24 mouse cellular contexts compared by ENCODE assay signal in the genomic region with DNA sequence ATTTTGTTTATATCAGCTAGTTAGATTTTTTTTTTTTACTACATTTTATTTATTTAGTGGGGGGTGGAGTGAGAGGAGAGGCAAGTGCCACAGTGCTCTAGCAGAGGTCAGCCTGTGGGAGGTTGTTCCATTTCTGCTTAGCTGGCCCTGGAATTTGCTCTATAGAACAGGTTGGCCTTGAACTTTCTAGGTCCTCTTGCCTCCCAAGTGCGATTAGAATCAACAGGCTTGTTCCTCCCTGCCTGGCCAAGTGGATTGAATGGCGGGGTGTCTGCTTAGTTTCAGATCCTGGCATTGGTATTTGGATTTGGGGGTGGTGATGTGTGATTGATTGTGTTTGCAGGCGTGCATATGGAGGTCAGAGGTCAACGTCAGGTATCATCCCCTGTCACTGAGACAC. TPM values are rescaled to one million over a fixed set of nuclear protein-coding genes. Genes with fewer than 3 reads are reported as not detected.
DNase-seq lines count a peak whose midpoint lies in the region; ATAC-seq and TF ChIP-seq lines count a peak whose summit lies in the region.
"Had no signal": no experiment of that assay in that cellular context is flagged by ENCODE, and none has a peak within 500 bp of the region (broad histone marks: within the 10 kb centered on the region; RNA-seq: fewer than 3 reads in every experiment).

No protein-coding gene starts in this region.

- H3K4me1 ChIP-seq in kidney, postnatal 0 days (replicated peaks; ENCODE audit: insufficient read depth, low read length) = no peaks in the 10 kb centered on the region
- peaks cover 64% of the 10 kb centered on the region for H3K4me1 ChIP-seq in bone marrow macrophage, adult 2 months (ENCODE audit: control insufficient read depth, insufficient read depth, low read length)
- peaks cover 23% of the 10 kb centered on the region for H3K4me1 ChIP-seq in liver, embryonic 16.5 days (ENCODE audit: control insufficient read depth, low read depth, low read length)
- H3K4me1 ChIP-seq: hindbrain, embryonic 15.5 days; intestine, embryonic 15.5 days; neural tube, embryonic 15.5 days had no signal

- no peak overlapping the region for H3K4me2 ChIP-seq in kidney, postnatal 0 days (ENCODE audit: low read length)
- H3K4me2 ChIP-seq in liver, embryonic 16.5 days (ENCODE audit: low read depth, low read length) = no peak overlapping the region
- H3K4me2 ChIP-seq: heart, embryonic 12.5 days; hindbrain, embryonic 15.5 days; intestine, embryonic 15.5 days; midbrain, embryonic 15.5 days; neural tube, embryonic 15.5 days had no signal

- WGBS in kidney, postnatal 0 days = 71% methylated on average over 4 of the region's 4 CpGs
- WGBS in liver, embryonic 16.5 days (ENCODE audit: insufficient replicate concordance) = 71% methylated on average over 4 of the region's 4 CpGs

- H3K27me3 ChIP-seq in kidney, postnatal 0 days (ENCODE audit: insufficient read depth, low read length) = no peaks in the 10 kb centered on the region
- H3K27me3 ChIP-seq in liver, embryonic 16.5 days (ENCODE audit: control insufficient read depth, insufficient read depth, low read depth, low read length) = no peaks in the 10 kb centered on the region
- H3K27me3 ChIP-seq: heart, embryonic 12.5 days; hindbrain, embryonic 15.5 days; intestine, embryonic 15.5 days; megakaryocyte, embryonic 14.5 days; midbrain, embryonic 15.5 days; neural tube, embryonic 15.5 days had no signal

- H3K4me3 ChIP-seq in gastrocnemius, adult 2 months = no peak overlapping the region
- H3K4me3 ChIP-seq in kidney, postnatal 0 days (replicated peaks; ENCODE audit: low read depth, low read length) = no peak overlapping the region
- H3K4me3 ChIP-seq in bone marrow macrophage, adult 2 months (ENCODE audit: insufficient read depth, low read length) = no peak overlapping the region
- no peak overlapping the region for H3K4me3 ChIP-seq in liver, embryonic 16.5 days (ENCODE audit: low read depth, low read length)
- H3K4me3 ChIP-seq: heart, embryonic 12.5 days; hindbrain, embryonic 15.5 days; intestine, embryonic 15.5 days; megakaryocyte, embryonic 14.5 days; midbrain, embryonic 15.5 days; myocyte; neural tube, embryonic 15.5 days had no signal

- peaks cover 28% of the 10 kb centered on the region for H3K36me3 ChIP-seq in kidney, postnatal 0 days (ENCODE audit: insufficient read depth, low read length)
- H3K36me3 ChIP-seq in liver, embryonic 16.5 days (ENCODE audit: control insufficient read depth, insufficient read depth) = peaks cover 39% of the 10 kb centered on the region

- ATAC-seq in kidney, postnatal 0 days (replicated peaks; ENCODE audit: low FRiP score, low read depth) = no peak
- peak; percentile 62 for ATAC-seq in liver, embryonic 16.5 days (ENCODE audit: low read depth)
- ATAC-seq: forebrain, embryonic 16.5 days; intestine, embryonic 15.5 days; midbrain, embryonic 15.5 days had no signal

- no peaks in the 10 kb centered on the region for H3K9me3 ChIP-seq in kidney, postnatal 0 days (replicated peaks; ENCODE audit: low read length)
- no peaks in the 10 kb centered on the region for H3K9me3 ChIP-seq in liver, embryonic 16.5 days (replicated peaks; ENCODE audit: control insufficient read depth, low read length)
- H3K9me3 ChIP-seq: heart, embryonic 12.5 days; hindbrain, embryonic 15.5 days; intestine, embryonic 15.5 days; megakaryocyte, embryonic 14.5 days; midbrain, embryonic 15.5 days; neural tube, embryonic 15.5 days had no signal

- H3K9ac ChIP-seq in kidney, postnatal 0 days (ENCODE audit: low read depth, low read length) = no peak overlapping the region
- H3K9ac ChIP-seq in liver, embryonic 16.5 days (ENCODE audit: low read depth, low read length) = no peak overlapping the region
- H3K9ac ChIP-seq: heart, embryonic 12.5 days; hindbrain, embryonic 15.5 days; intestine, embryonic 15.5 days; midbrain, embryonic 15.5 days; neural tube, embryonic 15.5 days had no signal

- intact Hi-C loops in gastrocnemius, adult 2 months (cut with DNase I) = no loop called here

- TF ChIP-seq CTCF in gastrocnemius, adult 2 months (IDR thresholded peaks at IDR 0.05) = no peak
- no peak for TF ChIP-seq CTCF in kidney, postnatal 0 days (IDR thresholded peaks at IDR 0.05; ENCODE audit: low read depth)
- TF ChIP-seq CTCF in bone marrow macrophage, adult 2 months (IDR thresholded peaks at IDR 0.05; ENCODE audit: low read depth, low read length) = no peak

- no peak for DNase-seq in gastrocnemius, adult 2 months
- no peak for DNase-seq in gastrocnemius, postnatal 4 days (ENCODE audit: low spot score in 2 of 2)
- DNase-seq in kidney, postnatal 0 days (ENCODE audit: low spot score) = peak; percentile 30
- DNase-seq in kidney, adult 9 months = no peak
- DNase-seq in right cerebral cortex, adult 18-20 months = no peak
- no peak for DNase-seq in cerebellum, postnatal 36 days
- DNase-seq: cerebellum, adult 9-11 months; embryo, embryonic 11 days; gastrocnemius, postnatal 36 days; left cerebral cortex, postnatal 4 days; lung, adult 18-20 months; lung, postnatal 14 days; right cerebral cortex, postnatal 25 days had no signal

- no peak for TF ChIP-seq POLR2A in bone marrow macrophage, adult 2 months (IDR thresholded peaks at IDR 0.05; ENCODE audit: borderline replicate concordance, low read depth, low read length)

- peak overlapping the region; percentile 36; the same call in 1 of the 2 replicates for H3K27ac ChIP-seq in gastrocnemius, adult 2 months
- H3K27ac ChIP-seq in kidney, postnatal 0 days = peak overlapping the region; percentile 31; the same call in 1 of the 2 replicates
- H3K27ac ChIP-seq in bone marrow macrophage, adult 2 months (ENCODE audit: insufficient read depth, low read depth, low read length) = peak overlapping the region; percentile 97
- peak overlapping the region; percentile 70 for H3K27ac ChIP-seq in liver, embryonic 16.5 days (ENCODE audit: low read length)
- H3K27ac ChIP-seq: hindbrain, embryonic 15.5 days; intestine, embryonic 15.5 days; midbrain, embryonic 15.5 days; neural tube, embryonic 15.5 days; stomach, postnatal 0 days had no signal

RNA-seq across cellular contexts. Expression of a gene that starts 11.3 kb away (rescaled TPM):
- total RNA-seq in gastrocnemius, adult 2 months (2021) = 100 to 1,000 TPM in 1 of 2 experiments, 10 to 100 TPM in 1; 97.2 to 102 TPM
- 10 to 100 TPM; 74.3 to 79.9 TPM for total RNA-seq in gastrocnemius, postnatal 4 days (2021)
- polyA plus RNA-seq in kidney, postnatal 0 days (2015; fragmentation: Nextera tagmentation; extraction: Ambion mirVana) = 53.8 and 57.3 TPM in 2 replicates
- polyA plus RNA-seq in bone marrow macrophage, adult 2 months (2012; ENCODE audit: insufficient read depth, insufficient read length, missing spikeins) = 99.2 and 115 TPM in 2 replicates
- 32.8 and 33.4 TPM in 2 replicates for polyA plus RNA-seq in liver, embryonic 16.5 days (2015; fragmentation: Nextera tagmentation; extraction: Ambion mirVana)

RNA-seq across cellular contexts. Expression of a gene that starts 22.5 kb away (rescaled TPM):
- 100 to 1,000 TPM; 110 to 123 TPM for total RNA-seq in gastrocnemius, adult 2 months (2021)
- total RNA-seq in gastrocnemius, postnatal 4 days (2021) = 100 to 1,000 TPM in 1 of 2 experiments, 10 to 100 TPM in 1; 90.6 to 107 TPM
- polyA plus RNA-seq in kidney, postnatal 0 days (2015; fragmentation: Nextera tagmentation; extraction: Ambion mirVana) = 60.9 and 70.2 TPM in 2 replicates
- 565 and 578 TPM in 2 replicates for polyA plus RNA-seq in bone marrow macrophage, adult 2 months (2012; ENCODE audit: insufficient read depth, insufficient read length, missing spikeins)
- 11.1 and 14.5 TPM in 2 replicates for polyA plus RNA-seq in liver, embryonic 16.5 days (2015; fragmentation: Nextera tagmentation; extraction: Ambion mirVana)

RNA-seq across cellular contexts. Expression of a gene that starts 47.3 kb away (rescaled TPM):
- 10 to 100 TPM; 10.8 to 13.5 TPM for total RNA-seq in gastrocnemius, adult 2 months (2021)
- total RNA-seq in gastrocnemius, postnatal 4 days (2021) = 10 to 100 TPM; 21.1 to 21.7 TPM
- 33.6 and 34.4 TPM in 2 replicates for polyA plus RNA-seq in kidney, postnatal 0 days (2015; fragmentation: Nextera tagmentation; extraction: Ambion mirVana)
- 66.3 and 75.3 TPM in 2 replicates for polyA plus RNA-seq in bone marrow macrophage, adult 2 months (2012; ENCODE audit: insufficient read depth, insufficient read length, missing spikeins)
- 31.4 and 33.2 TPM in 2 replicates for polyA plus RNA-seq in liver, embryonic 16.5 days (2015; fragmentation: Nextera tagmentation; extraction: Ambion mirVana)

RNA-seq across cellular contexts. Expression of a gene that starts 51.6 kb away (rescaled TPM):
- 10 to 100 TPM; 17.2 to 32.0 TPM for total RNA-seq in gastrocnemius, adult 2 months (2021)
- 10 to 100 TPM; 28.2 to 36.2 TPM for total RNA-seq in gastrocnemius, postnatal 4 days (2021)
- 3.6 TPM in 2 replicates for polyA plus RNA-seq in kidney, postnatal 0 days (2015; fragmentation: Nextera tagmentation; extraction: Ambion mirVana)
- 2.4 and 2.6 TPM in 2 replicates for polyA plus RNA-seq in bone marrow macrophage, adult 2 months (2012; ENCODE audit: insufficient read depth, insufficient read length, missing spikeins)
- 0.74 and 0.83 TPM in 2 replicates for polyA plus RNA-seq in liver, embryonic 16.5 days (2015; fragmentation: Nextera tagmentation; extraction: Ambion mirVana)

Comparison
In these comparisons a context has a peak if more than half of its experiments do, and no peak if none do; other contexts are left out.
1. H3K27ac ChIP-seq: peak in every context shown above with its lines; median percentile 97 in bone marrow macrophage, adult 2 months; 70 in liver, embryonic 16.5 days; 36 in gastrocnemius, adult 2 months; 31 in kidney, postnatal 0 days.